Mouse (Mus musculus) liver, adult 2 months (tissue): ENCODE results near the gene St6galnac3. TPM values are rescaled to one million over a fixed set of nuclear protein-coding genes. Genes with fewer than 3 reads are reported as not detected.

Experiments used
- DNase-seq: peaks from one replicate; pipeline ENCODE4 v3.0.0-alpha.2; 2011; ENCODE audit warnings: low read depth, low spot score; ENCODE audit errors: extremely low read depth
- H3K27ac ChIP-seq: fragments of 200-500 bp; replicated peaks from 2 replicates; pipeline ENCODE4 v1.5.1; 2012; ENCODE audit warnings: low read depth, mild to moderate bottlenecking, control low read depth, inconsistent platforms, low read length; ENCODE audit not compliant: insufficient read depth
- H3K27me3 ChIP-seq: fragments of 200-500 bp; 2 replicates; pipeline ENCODE4 v1.6.1; 2012; ENCODE audit warnings: mild to moderate bottlenecking, moderate library complexity, low read length, inconsistent platforms; ENCODE audit not compliant: control insufficient read depth, insufficient read depth
- H3K36me3 ChIP-seq: fragments of 200-500 bp; 2 replicates; pipeline ENCODE4 v1.6.1; 2012; ENCODE audit warnings: low read length, inconsistent platforms; ENCODE audit not compliant: control insufficient read depth, insufficient read depth
- H3K4me1 ChIP-seq: fragments of 200-500 bp; 2 replicates; pipeline ENCODE4 v1.6.1; 2011; ENCODE audit warnings: low read length; ENCODE audit not compliant: control insufficient read depth, insufficient read depth
- H3K4me3 ChIP-seq: fragments of 200-500 bp; 2 replicates; pipeline ENCODE4 v1.5.1; 2011; ENCODE audit warnings: low read depth, mild to moderate bottlenecking, control low read depth, low read length, moderate library complexity; ENCODE audit not compliant: insufficient read depth
- H3K79me2 ChIP-seq: fragments of 200-500 bp; 2 replicates; pipeline ENCODE4 v1.6.1; 2012; ENCODE audit warnings: inconsistent platforms, mild to moderate bottlenecking, low read length, moderate library complexity; ENCODE audit not compliant: control insufficient read depth, insufficient read depth
- H3K9ac ChIP-seq: fragments of 200-500 bp; 2 replicates; pipeline ENCODE4 v1.6.1; 2012; ENCODE audit warnings: low read depth, mild to moderate bottlenecking, control low read depth, inconsistent platforms, low read length
- CTCF ChIP-seq: fragments of 200-500 bp; IDR thresholded peaks from 2 replicates; pipeline ENCODE4 v1.5.1; 2011; ENCODE audit warnings: low read depth, low read length, control low read depth
- POLR2A ChIP-seq: fragments of 200-500 bp; IDR thresholded peaks from 2 replicates; pipeline ENCODE4 v1.6.1; 2011; ENCODE audit warnings: low read length, control low read depth; ENCODE audit not compliant: insufficient read depth; ENCODE audit errors: extremely low read depth
- WGBS: fragments of 180-500 bp; shearing (Covaris S2); methylation state at CpG from one replicate; pipeline ENCODE4 v1.1.7; 2018; 5-methylcytosine and 5-hydroxymethylcytosine counted together
- polyA plus RNA-seq: library from polyadenylated mRNA; depleted of rRNA; stranded (reverse); fragments of >200 nt; gene quantifications from 2 replicates; pipeline ENCODE4 v1.2.3, GENCODE M21; 2012; rRNA removed
- total RNA-seq: library from RNA; depleted of rRNA; stranded (reverse); fragments of >200 nt; gene quantifications from 2 replicates; pipeline ENCODE4 v1.2.3, GENCODE M21; 2014; rRNA removed

The St6galnac3 gene
- total and polyA plus RNA-seq, 2 experiments = 0.24 to 0.83 TPM

- no peak overlapping the region for H3K4me3 ChIP-seq
- DNase-seq = no peak
- H3K27me3 ChIP-seq = no peaks in the 10 kb centered on the region
- WGBS = 51% methylated on average over 9 of the region's 9 CpGs
- no peak overlapping the region for H3K27ac ChIP-seq
- no peak overlapping the region for H3K9ac ChIP-seq
- H3K4me1 ChIP-seq = no peaks in the 10 kb centered on the region
- no peaks in the 10 kb centered on the region for H3K36me3 ChIP-seq
- no peaks in the 10 kb centered on the region for H3K79me2 ChIP-seq
- TF ChIP-seq CTCF (no peak), POLR2A (no peak)
These were observed 563.3 kb downstream of the St6galnac3 start for GRCm38 (mm10) chr3:153161676-153162075.

DNA sequence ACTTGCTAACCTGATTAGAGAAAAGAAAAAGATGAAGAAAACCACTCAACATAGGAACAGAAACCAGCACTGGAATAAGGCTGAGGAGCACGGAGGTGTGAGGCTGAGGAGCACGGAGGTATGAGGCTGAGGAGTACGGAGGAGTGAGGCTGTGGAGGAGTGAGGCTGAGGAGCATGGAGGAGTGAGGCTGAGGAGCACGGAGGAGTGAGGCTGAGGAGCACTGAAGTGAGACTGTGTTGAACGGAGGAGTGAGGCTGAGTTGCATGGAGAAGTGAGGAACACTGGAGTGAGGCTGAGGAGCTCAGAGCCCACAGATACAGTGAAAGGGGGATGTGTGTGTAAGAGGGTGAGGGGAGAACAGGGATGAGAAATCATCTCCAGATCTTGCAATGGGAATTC is 564.3 kb downstream of the St6galnac3 start:
- no peak for DNase-seq
- no peak overlapping the region for H3K27ac ChIP-seq
- H3K9ac ChIP-seq = no peak overlapping the region
- no peaks in the 10 kb centered on the region for H3K4me1 ChIP-seq
- no peak overlapping the region for H3K4me3 ChIP-seq
- no peaks in the 10 kb centered on the region for H3K27me3 ChIP-seq
- H3K36me3 ChIP-seq = no peaks in the 10 kb centered on the region
- no peaks in the 10 kb centered on the region for H3K79me2 ChIP-seq
- TF ChIP-seq CTCF (no peak), POLR2A (no peak)
- 89% methylated on average over 5 of the region's 5 CpGs for WGBS

DNA sequence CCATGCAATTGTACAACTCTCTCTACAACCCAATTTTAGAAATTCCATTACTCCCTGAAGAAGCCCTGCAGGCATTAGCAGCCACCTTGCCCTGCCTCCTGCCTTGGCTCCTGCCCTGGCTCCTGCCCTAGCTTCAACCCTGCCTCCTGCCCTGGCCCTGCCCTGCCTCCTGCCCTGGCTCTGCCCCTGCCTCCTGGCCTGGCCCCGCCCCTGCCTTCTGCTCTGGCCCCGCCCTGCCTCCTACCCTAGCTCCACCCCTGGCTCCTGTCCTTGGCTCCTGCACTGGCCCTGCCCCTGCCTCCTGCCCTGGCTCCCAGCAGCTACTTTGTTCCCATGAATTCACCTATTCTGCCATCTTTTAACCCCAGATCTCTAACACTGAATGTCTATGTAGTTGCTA is 576.1 kb downstream of the St6galnac3 start:
- Histone ChIP-seq H3K4me1 (no peaks in the 10 kb centered on the region), H3K27ac (no peak overlapping the region), H3K4me3 (no peak overlapping the region), H3K9ac (no peak overlapping the region), H3K79me2 (no peaks in the 10 kb centered on the region), H3K36me3 (no peaks in the 10 kb centered on the region), H3K27me3 (no peaks in the 10 kb centered on the region)
- WGBS = 27% methylated on average over 2 of the region's 2 CpGs
- TF ChIP-seq CTCF (no peak), POLR2A (no peak)
- DNase-seq = peak; percentile 60

Other genes with a start within 250 kb of the St6galnac3 start
- gene Asb17, start 119.0 kb upstream of the St6galnac3 start, total RNA-seq = not detected in 2 replicates
- gene Asb17, start 119.0 kb upstream of the St6galnac3 start, polyA plus RNA-seq = not detected in 2 replicates
- gene Msh4, start 181.0 kb upstream of the St6galnac3 start, total RNA-seq = 0.07 and 0.09 TPM in 2 replicates
- not detected in 2 replicates for gene Msh4, start 181.0 kb upstream of the St6galnac3 start, polyA plus RNA-seq
- 57.5 and 57.8 TPM in 2 replicates for gene Rabggtb, start 187.8 kb upstream of the St6galnac3 start, total RNA-seq
- gene Rabggtb, start 187.8 kb upstream of the St6galnac3 start, polyA plus RNA-seq = 26.7 and 38.6 TPM in 2 replicates
- gene Acadm, start 219.5 kb upstream of the St6galnac3 start, total RNA-seq = 320 and 383 TPM in 2 replicates
- 91.8 and 151 TPM in 2 replicates for gene Acadm, start 219.5 kb upstream of the St6galnac3 start, polyA plus RNA-seq
- gene Slc44a5, start 248.3 kb upstream of the St6galnac3 start, total RNA-seq = not detected in 2 replicates
- not detected in 2 replicates for gene Slc44a5, start 248.3 kb upstream of the St6galnac3 start, polyA plus RNA-seq